Mouse (Mus musculus) lung, postnatal 0 days (tissue): ENCODE data around the gene Cdc73. TPM values are rescaled to one million over a fixed set of nuclear protein-coding genes. Genes with fewer than 3 reads are reported as not detected.

Source experiments
- ATAC-seq: fragments of 200-750 bp; cut with Nextera tagmentation; 2 replicates; pipeline ENCODE4 v1.8.0; 2017; ENCODE audit warnings: moderate library complexity
- DNase-seq: peaks from one replicate; pipeline ENCODE4 v3.0.0-alpha.2; 2016; ENCODE audit warnings: low spot score
- H3K27ac ChIP-seq: fragments of 300-500 bp; sonication (generic); 2 replicates; pipeline ENCODE4 v1.5.1; 2014; ENCODE audit warnings: antibody characterized with exemption, mild to moderate bottlenecking, low read length, mixed read lengths
- H3K27me3 ChIP-seq: fragments of 300-500 bp; sonication (generic); replicated peaks from 2 replicates; pipeline ENCODE4 v1.6.1; 2014; ENCODE audit warnings: low read length, mixed read lengths; ENCODE audit not compliant: insufficient read depth
- H3K36me3 ChIP-seq: fragments of 300-500 bp; sonication (generic); 2 replicates; pipeline ENCODE4 v1.6.1; 2014; ENCODE audit warnings: low read length, mixed read lengths; ENCODE audit not compliant: insufficient read depth
- H3K4me1 ChIP-seq: fragments of 300-500 bp; sonication (generic); 2 replicates; pipeline ENCODE4 v1.6.1; 2014; ENCODE audit warnings: antibody characterized with exemption, low read depth, low read length, mixed read lengths; ENCODE audit not compliant: insufficient read depth
- H3K4me2 ChIP-seq: fragments of 300-500 bp; sonication (generic); replicated peaks from 2 replicates; pipeline ENCODE4 v1.6.1; 2014; ENCODE audit warnings: low read depth, mild to moderate bottlenecking, low read length, moderate library complexity, mixed read lengths
- H3K4me3 ChIP-seq: fragments of 300-500 bp; sonication (generic); 2 replicates; pipeline ENCODE4 v1.5.1; 2014; ENCODE audit warnings: low read depth, low read length
- H3K9ac ChIP-seq: fragments of 300-500 bp; sonication (generic); replicated peaks from 2 replicates; pipeline ENCODE4 v1.6.1; 2014; ENCODE audit warnings: low read depth, mild to moderate bottlenecking
- H3K9me3 ChIP-seq: fragments of 300-500 bp; sonication (generic); 2 replicates; pipeline ENCODE4 v1.6.1; 2016; ENCODE audit warnings: low read length, mixed read lengths
- CTCF ChIP-seq: IDR thresholded peaks from 2 replicates; pipeline ENCODE4 v1.5.1; 2016; ENCODE audit warnings: antibody characterized with exemption, mild to moderate bottlenecking
- EP300 ChIP-seq: IDR thresholded peaks from 2 replicates; pipeline ENCODE4 v1.6.1; 2016; ENCODE audit warnings: antibody characterized with exemption, mild to moderate bottlenecking, control low read depth
- WGBS: fragments of 180-500 bp; shearing (Covaris S2); extraction: QIAGEN DNeasy Blood & Tissue Kit; methylation state at CpG from one replicate; pipeline ENCODE4 v1.1.7; 2014; 5-methylcytosine and 5-hydroxymethylcytosine counted together
- polyA plus RNA-seq: library from polyadenylated mRNA; unstranded; fragments of >200 nt; fragmentation: Nextera tagmentation; extraction: Ambion mirVana; gene quantifications from 2 replicates; pipeline ENCODE4 v1.2.1, GENCODE M21; 2015

Cdc73 gene
- polyA plus RNA-seq, 1 experiment from 2014 or later: 15.0 TPM

DNA sequence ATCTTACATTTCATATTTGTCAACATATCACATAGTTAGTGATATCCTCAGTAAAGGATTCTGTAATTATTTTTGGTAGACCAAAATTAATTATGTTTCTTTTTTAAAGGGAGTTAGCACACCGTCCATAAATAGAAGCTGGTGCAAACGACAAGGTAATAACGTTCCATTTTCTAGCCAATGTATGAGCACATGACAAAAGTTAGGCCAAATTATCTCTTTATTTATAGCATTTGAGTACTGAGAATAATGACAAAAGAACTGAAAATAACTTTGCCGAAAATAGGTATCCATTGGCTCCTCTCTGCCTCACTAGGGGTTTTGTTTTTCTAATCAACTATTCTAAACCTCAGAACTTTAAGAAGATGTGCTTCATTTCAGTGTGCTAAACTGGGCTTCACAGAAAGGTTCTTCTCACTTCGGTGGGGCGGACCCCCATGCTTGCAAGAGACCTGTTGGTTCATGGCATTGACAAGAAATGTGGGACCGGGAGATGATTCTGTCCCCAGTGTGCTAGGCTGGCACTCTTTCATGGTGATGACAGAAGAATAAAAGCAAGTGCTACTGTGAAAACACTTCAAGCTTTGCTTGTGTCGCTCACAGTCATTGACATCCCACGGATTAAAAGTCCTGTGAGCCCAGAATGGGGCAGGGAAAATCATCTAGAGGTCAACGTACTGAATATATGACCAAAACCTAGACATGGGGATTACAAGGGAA lies 125.7 kb downstream of the Cdc73 start:
- no peaks in the 10 kb centered on the region for H3K9me3 ChIP-seq
- no peak for ATAC-seq
- H3K4me1 ChIP-seq: no peaks in the 10 kb centered on the region
- no peaks in the 10 kb centered on the region for H3K27me3 ChIP-seq
- 76% methylated on average over 10 of the region's 10 CpGs for WGBS
- TF ChIP-seq EP300: no peak
- no peak for TF ChIP-seq CTCF
- no peaks in the 10 kb centered on the region for H3K36me3 ChIP-seq
- no peak overlapping the region for H3K4me3 ChIP-seq
- DNase-seq: no peak
- H3K27ac ChIP-seq: no peak overlapping the region
- no peak overlapping the region for H3K4me2 ChIP-seq
- H3K9ac ChIP-seq: no peak overlapping the region

DNA sequence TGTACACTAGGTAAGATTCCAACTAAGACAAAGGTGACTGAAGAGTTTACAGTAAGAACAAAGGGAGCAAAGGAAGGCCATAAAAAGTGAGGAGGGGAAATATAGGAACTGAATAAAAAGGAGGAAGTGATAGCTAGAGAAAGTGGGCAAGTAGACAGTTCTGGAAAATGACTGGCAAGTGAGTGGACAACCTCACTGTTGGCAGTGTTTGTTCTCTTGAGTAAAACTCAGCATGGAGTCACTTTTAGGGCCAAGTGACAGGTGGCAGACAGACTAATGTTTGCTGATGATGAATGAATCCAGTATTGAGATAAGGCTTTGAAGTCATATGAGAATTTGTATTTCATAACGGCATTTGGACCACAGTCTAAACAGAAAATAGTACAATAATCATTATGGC lies 144.5 kb downstream of the Cdc73 start:
- Histone ChIP-seq H3K36me3 (no peaks in the 10 kb centered on the region), H3K27me3 (no peaks in the 10 kb centered on the region), H3K27ac (no peak overlapping the region), H3K4me3 (no peak overlapping the region), H3K4me1 (no peaks in the 10 kb centered on the region), H3K9ac (no peak overlapping the region), H3K9me3 (no peaks in the 10 kb centered on the region), H3K4me2 (no peak overlapping the region)
- DNase-seq (no peak), ATAC-seq (no peak)
- no peak for TF ChIP-seq CTCF
- TF ChIP-seq EP300: no peak
- WGBS: 39% methylated on average over 1 of the region's 1 CpGs

DNA sequence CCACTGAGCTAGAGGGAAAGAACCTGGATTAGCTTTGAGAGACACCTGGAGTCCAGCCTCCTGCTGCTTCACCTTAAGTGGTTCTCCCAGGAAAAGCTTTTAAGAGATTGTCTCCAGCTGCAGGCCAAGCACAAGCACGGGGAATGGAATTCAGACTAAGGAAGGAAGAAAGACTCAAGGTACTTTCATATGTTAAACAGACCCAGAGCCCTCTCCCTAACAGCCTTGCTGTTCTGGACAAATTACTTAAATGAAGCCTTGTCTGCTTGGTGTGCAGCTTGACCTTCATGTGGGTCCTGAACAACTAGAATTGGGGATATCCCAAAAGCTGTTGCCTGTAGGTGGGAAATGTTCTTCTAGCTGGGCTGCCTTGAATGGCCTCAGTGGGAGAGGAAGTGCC lies 147.2 kb downstream of the Cdc73 start:
- 7% methylated on average over 1 of the region's 1 CpGs for WGBS
- no peaks in the 10 kb centered on the region for H3K36me3 ChIP-seq
- H3K4me3 ChIP-seq: no peak overlapping the region
- no peaks in the 10 kb centered on the region for H3K27me3 ChIP-seq
- H3K9ac ChIP-seq: no peak overlapping the region
- H3K9me3 ChIP-seq: no peaks in the 10 kb centered on the region
- no peak overlapping the region for H3K4me2 ChIP-seq
- no peak for ATAC-seq
- no peaks in the 10 kb centered on the region for H3K4me1 ChIP-seq
- H3K27ac ChIP-seq: no peak overlapping the region
- no peak for DNase-seq
- TF ChIP-seq CTCF: no peak
- TF ChIP-seq EP300: no peak

DNA sequence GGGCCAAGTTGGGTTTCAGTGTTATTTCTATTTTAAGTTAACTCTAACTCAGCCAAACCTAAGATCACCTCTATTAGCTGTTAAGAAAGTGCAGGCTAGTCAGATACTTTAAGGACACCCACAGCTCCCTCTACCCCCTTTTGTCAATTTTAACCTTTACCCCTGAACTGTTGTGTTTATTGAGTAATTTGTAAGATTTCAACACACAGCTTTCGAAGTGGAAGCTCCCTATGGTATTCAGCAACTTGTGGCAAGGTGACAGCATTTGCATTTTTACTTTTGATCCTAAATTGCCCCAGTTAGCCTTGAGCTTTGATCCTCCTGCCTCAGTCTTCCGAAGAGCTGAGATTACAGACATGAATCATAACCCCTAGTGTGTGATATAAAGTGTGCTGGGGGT lies 148.1 kb downstream of the Cdc73 start:
- Histone ChIP-seq H3K9ac (no peak overlapping the region), H3K9me3 (no peaks in the 10 kb centered on the region), H3K27ac (no peak overlapping the region), H3K36me3 (no peaks in the 10 kb centered on the region), H3K27me3 (no peaks in the 10 kb centered on the region), H3K4me3 (no peak overlapping the region), H3K4me2 (no peak overlapping the region), H3K4me1 (no peaks in the 10 kb centered on the region)
- no peak for ATAC-seq
- TF ChIP-seq CTCF: no peak
- no peak for TF ChIP-seq EP300
- no peak for DNase-seq
- 32% methylated on average over 2 of the region's 2 CpGs for WGBS

Other genes starting within 250 kb of the Cdc73 start
- 0.13 and 0.15 TPM in 2 replicates for gene B3galt2, start 62.2 kb downstream of the Cdc73 start, polyA plus RNA-seq
- gene Glrx2, start 13.4 kb upstream of the Cdc73 start, polyA plus RNA-seq: 73.1 and 75.3 TPM in 2 replicates
- gene Trove2, start 74.2 kb upstream of the Cdc73 start, polyA plus RNA-seq: 14.9 and 17.0 TPM in 2 replicates
- gene Uchl5, start 74.4 kb upstream of the Cdc73 start, polyA plus RNA-seq: 37.1 and 41.3 TPM in 2 replicates